Mouse (Mus musculus) olfactory bulb, adult 2 months (tissue): ENCODE measurements around the gene Gjc3.

Experiments
- CTCF ChIP-seq: fragments of 200-500 bp; IDR thresholded peaks from 2 replicates; pipeline ENCODE4 v1.5.1; 2012; ENCODE audit warnings: low read depth, mild to moderate bottlenecking, low read length, moderate library complexity; ENCODE audit not compliant: insufficient read depth
- POLR2A ChIP-seq: fragments of 200-500 bp; IDR thresholded peaks from 2 replicates; pipeline ENCODE4 v1.6.1; 2012; ENCODE audit warnings: mild to moderate bottlenecking, low read depth, low read length, moderate library complexity; ENCODE audit not compliant: insufficient read depth

- TF ChIP-seq CTCF, result no peak
- TF ChIP-seq POLR2A, result no peak
These were observed 11.7 kb downstream of the Gjc3 start for GRCm38 (mm10) chr5:137951218-137951617.
